Mouse (Mus musculus) monocyte, adult 59 days (primary cell): ENCODE results near the gene Ftsj1. TPM values are rescaled to one million over a fixed set of nuclear protein-coding genes. Genes with fewer than 3 reads are reported as not detected.

Source experiments
- total RNA-seq, 2 experiments: library from RNA; stranded (reverse); gene quantifications; one replicate each; pipeline ENCODE4 v1.2.4; 2023

The Ftsj1 gene
- total RNA-seq: 10 to 100 TPM in 1 of 2 experiments, 1 to 10 TPM in 1; 9.3 to 11.7 TPM

DNA sequence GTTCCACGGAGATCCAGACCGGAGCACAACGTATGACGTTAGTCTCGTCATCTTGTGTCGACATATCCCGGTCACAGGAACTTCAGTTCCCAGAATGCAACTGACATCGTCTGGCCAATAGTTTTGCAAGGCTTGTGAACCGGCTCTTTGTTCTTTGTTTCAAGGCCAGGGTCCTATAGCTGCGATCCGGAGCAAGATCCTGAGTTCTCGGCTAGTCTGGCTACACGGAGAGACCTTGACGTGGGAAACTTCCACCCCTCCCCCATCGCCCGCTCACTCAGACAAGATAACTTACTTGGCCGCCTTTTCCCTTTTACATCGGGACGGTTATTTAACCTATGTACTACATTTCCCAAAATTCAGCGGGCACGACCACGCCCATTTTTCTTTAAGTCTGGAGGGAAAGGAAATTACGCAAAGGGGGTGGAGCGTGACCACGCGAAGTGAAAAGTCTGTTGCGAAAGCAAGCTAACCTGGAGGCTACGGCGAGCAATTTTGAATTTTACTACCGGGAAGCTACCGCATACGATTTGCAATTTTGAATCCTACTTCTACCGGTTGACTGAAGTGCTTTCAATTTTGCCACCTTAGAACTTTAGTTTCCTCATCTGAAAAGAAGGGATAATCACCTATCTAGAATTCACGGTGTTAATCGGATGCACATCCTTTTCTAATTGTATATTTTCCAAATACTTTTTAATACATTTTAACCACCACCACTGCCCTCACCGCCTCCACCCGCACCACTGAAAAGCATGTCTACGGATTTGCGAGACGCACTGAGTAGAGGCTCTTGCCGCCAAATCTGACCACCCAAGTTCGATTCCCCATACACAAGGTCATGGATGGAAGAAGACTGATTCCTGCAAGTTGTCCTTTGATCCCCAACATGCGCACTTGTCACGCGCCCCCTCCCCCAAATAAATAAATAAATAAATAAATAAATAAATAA is at the start of gene Ftsj1:
TSS of gene Ftsj1 (minus strand) at position 73 of the 952 bp plus-strand sequence.

DNA sequence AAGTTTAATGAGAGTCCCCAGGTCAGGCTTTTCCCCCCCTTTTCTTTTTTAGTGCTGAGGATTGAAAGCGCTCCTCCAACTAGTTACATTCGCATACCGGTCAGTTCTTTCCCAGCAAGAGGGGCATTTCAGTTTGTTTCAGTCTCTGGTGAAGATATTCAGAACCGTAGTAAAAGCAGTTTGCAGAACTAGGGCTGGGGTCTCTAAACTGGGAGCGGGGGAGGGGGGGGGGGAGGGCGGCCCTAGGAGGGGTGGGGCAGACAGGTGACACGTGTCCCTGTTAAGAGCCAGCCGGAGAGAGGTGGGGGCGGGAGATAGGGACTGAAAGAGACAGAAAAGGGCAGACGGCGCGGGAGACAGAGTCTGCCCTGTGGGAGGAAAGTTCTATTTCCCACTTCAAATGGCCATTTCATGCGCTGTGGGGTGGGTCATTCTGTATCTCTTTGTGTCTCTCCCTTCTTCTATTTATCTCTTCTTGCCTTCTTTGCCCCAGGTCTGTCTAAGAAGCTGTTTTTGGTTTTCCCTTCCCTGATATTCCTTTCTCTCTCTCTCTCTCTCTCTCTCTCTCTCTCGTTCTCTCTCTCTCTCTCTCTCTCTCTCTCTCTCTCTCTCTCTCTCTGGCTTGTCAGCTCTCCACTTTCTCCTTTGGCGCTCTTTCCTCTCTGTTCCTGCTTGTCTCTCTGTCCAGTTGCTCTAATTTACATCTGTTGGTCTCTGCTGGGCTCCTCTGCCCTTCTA is 19.0 kb upstream of the Ftsj1 start, which contains the start of gene Slc38a5:
TSS of gene Slc38a5 (plus strand) at position 51 of the 738 bp plus-strand sequence.

DNA sequence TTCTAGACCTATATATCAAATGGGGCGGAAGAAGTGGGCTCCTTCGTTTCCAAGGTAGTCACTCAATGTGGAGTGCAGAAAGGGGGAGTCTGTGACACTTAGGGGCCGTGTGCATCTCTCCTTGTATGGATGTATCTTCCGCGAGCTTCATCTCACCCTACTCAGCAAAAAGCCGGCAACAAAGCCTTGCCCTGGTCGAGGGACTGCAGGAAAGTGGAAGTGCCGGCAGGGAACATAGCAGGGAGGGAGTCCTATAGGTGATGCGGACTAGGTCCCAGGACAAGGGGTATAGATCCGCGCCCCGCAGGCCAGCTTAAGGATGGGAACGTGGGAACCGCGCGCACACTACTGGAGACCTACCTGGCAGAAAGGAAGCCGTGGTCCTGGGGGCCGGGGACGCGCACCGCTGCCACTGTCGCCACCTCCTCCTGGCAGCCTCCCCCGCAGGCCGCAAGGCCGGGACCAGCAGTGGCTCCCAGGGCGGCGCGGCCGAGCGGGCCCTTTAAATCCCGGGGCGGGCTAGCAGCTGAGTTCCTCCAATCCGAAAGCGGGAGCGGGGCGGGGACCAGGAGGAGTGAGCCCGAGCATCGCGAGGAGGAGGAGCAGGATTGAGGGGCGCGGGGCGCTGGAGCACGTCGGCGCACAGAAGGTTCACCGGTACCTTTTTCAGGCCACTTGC is 46.1 kb downstream of the Ftsj1 start, which contains the start of gene Porcn:
TSS of gene Porcn (minus strand) at position 511 of the 679 bp plus-strand sequence.

DNA sequence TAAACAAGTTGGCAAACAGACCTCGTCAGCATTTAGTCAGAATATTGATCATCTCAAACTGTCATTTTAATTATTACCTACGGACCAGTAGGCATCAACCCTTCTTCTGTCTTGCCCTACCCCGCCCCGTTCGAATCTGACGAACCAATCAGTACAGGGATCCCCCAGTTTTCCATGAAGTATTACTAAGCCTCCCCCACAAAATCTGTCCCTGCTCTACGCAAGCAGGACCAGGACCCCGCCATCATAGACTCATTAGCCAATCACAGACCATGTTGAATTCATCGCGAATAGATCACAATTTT is 58.8 kb downstream of the Ftsj1 start, which contains the start of gene Ebp:
TSS of gene Ebp (minus strand) at position 94 of the 305 bp plus-strand sequence.

Other genes with a start within 250 kb of the Ftsj1 start
- not detected for gene Glod5, start 233.9 kb downstream of the Ftsj1 start, total RNA-seq
- 10 to 100 TPM; 13.8 to 15.7 TPM for gene Suv39h1, start 177.6 kb downstream of the Ftsj1 start, total RNA-seq
- 100 to 1,000 TPM; 141 to 157 TPM for gene Was, start 161.9 kb downstream of the Ftsj1 start, total RNA-seq
- gene Wdr13, start 119.5 kb downstream of the Ftsj1 start, total RNA-seq: 10 to 100 TPM; 72.2 to 76.7 TPM
- gene Rbm3, start 106.5 kb downstream of the Ftsj1 start, total RNA-seq: 100 to 1,000 TPM; 328 to 382 TPM
- 1 to 10 TPM; 6.5 to 8.6 TPM for gene Tbc1d25, start 76.2 kb downstream of the Ftsj1 start, total RNA-seq
- 10 to 100 TPM; 57.5 to 62.4 TPM for gene Ebp, start 58.9 kb downstream of the Ftsj1 start, total RNA-seq
- 1 to 10 TPM; 2.1 to 3.1 TPM for gene Porcn, start 45.9 kb downstream of the Ftsj1 start, total RNA-seq
- not detected for gene Slc38a5, start 18.7 kb upstream of the Ftsj1 start, total RNA-seq
- gene Ssxb10, start 75.0 kb upstream of the Ftsj1 start, total RNA-seq: not detected
- gene Ssxb9, start 114.6 kb upstream of the Ftsj1 start, total RNA-seq: not detected
- not detected for gene Ssxb1, start 160.9 kb upstream of the Ftsj1 start, total RNA-seq
- gene Ssxb2, start 209.3 kb upstream of the Ftsj1 start, total RNA-seq: not detected